Mouse (Mus musculus): ENCODE results near the gene Ciita. TPM values are rescaled to one million over a fixed set of nuclear protein-coding genes. Genes with fewer than 3 reads are reported as not detected.
A peak's percentile ranks its signal among the peaks of the same experiment; 100 is the strongest.

The Ciita gene
- polyA plus RNA-seq, 1 experiment from 2014 or later, result 0.35 TPM

- Histone ChIP-seq H3K27ac (ENCODE audit: low read depth) (no peak overlapping the region), H3K9ac (ENCODE audit: low read length) (no peak overlapping the region), H3K36me3 (ENCODE audit: control insufficient read depth, insufficient read depth, low read length) (peaks cover 22% of the 10 kb centered on the region), H3K4me3 (ENCODE audit: low read depth, low read length) (no peak overlapping the region), H3K4me2 (ENCODE audit: low read length) (no peak overlapping the region), H3K27me3 (replicated peaks; ENCODE audit: control insufficient read depth, insufficient read depth, low read length) (no peaks in the 10 kb centered on the region), H3K4me1 (replicated peaks; ENCODE audit: control insufficient read depth, insufficient read depth, low read length) (no peaks in the 10 kb centered on the region), H3K9me3 (ENCODE audit: control insufficient read depth, low read length) (no peaks in the 10 kb centered on the region)
- DNase-seq (ENCODE audit: low spot score), result no peak
- 79% methylated on average over 3 of the region's 3 CpGs for WGBS
- ATAC-seq (replicated peaks; ENCODE audit: low FRiP score, low TSS enrichment, low read depth), result no peak
Observed at GRCm38 (mm10) chr16:10528382-10528781, 48.5 kb downstream of the Ciita start.

DNA sequence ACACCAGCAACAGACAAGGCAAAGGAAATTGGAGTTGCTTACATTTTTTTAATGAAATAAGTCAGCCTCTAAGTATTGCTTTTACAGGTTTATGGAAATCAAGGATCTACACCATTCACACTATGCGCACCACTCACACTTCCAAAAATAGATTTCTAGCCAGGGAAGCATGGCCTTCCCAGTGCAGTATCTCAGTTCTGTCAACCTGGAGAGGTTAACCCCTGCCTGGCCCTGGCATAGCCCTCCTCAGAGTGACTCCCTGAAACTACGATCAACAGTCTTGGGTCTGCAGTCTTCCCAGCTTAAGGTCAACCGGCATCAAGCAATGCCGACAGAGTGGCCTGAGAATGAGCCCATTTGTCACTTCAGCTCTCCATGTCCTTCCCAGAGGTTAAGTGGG is 50.3 kb downstream of the Ciita start:
- Histone ChIP-seq H3K36me3 (ENCODE audit: control insufficient read depth, insufficient read depth, low read length) (peaks cover 22% of the 10 kb centered on the region), H3K4me1 (replicated peaks; ENCODE audit: control insufficient read depth, insufficient read depth, low read length) (no peaks in the 10 kb centered on the region), H3K27me3 (replicated peaks; ENCODE audit: control insufficient read depth, insufficient read depth, low read length) (no peaks in the 10 kb centered on the region), H3K27ac (ENCODE audit: low read depth) (no peak overlapping the region), H3K9ac (ENCODE audit: low read length) (no peak overlapping the region), H3K4me3 (ENCODE audit: low read depth, low read length) (no peak overlapping the region), H3K4me2 (ENCODE audit: low read length) (no peak overlapping the region), H3K9me3 (ENCODE audit: control insufficient read depth, low read length) (no peaks in the 10 kb centered on the region)
- ATAC-seq (replicated peaks; ENCODE audit: low FRiP score, low TSS enrichment, low read depth), result no peak
- WGBS, result 93% methylated on average over 4 of the region's 4 CpGs
- DNase-seq (ENCODE audit: low spot score), result no peak

DNA sequence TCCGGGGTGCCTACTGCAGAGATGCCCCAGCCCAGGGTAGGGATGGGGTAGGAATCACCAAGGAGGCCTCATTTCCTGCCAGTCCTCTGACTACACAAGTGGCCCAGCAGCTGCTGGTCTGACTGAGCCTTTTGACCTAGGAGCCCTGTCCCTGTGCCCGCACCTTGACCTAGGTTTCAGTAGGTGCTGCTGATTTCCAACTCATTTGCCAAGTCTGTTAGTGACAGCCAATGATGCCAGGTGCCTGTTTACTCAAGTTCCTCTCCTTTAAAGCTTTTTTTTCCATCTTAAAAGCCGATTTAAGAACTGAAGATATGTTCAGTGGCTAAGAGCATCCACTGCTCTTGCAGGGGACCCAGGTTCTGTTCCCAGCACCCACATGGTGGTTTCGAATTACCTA is 53.9 kb downstream of the Ciita start:
- DNase-seq (ENCODE audit: low spot score) (no peak), ATAC-seq (replicated peaks; ENCODE audit: low FRiP score, low TSS enrichment, low read depth) (no peak)
- Histone ChIP-seq H3K36me3 (ENCODE audit: control insufficient read depth, insufficient read depth, low read length) (peaks cover 36% of the 10 kb centered on the region), H3K9ac (ENCODE audit: low read length) (no peak overlapping the region), H3K4me2 (ENCODE audit: low read length) (no peak overlapping the region), H3K27me3 (replicated peaks; ENCODE audit: control insufficient read depth, insufficient read depth, low read length) (no peaks in the 10 kb centered on the region), H3K27ac (ENCODE audit: low read depth) (no peak overlapping the region), H3K4me3 (ENCODE audit: low read depth, low read length) (no peak overlapping the region), H3K4me1 (replicated peaks; ENCODE audit: control insufficient read depth, insufficient read depth, low read length) (no peaks in the 10 kb centered on the region), H3K9me3 (ENCODE audit: control insufficient read depth, low read length) (no peaks in the 10 kb centered on the region)
- 88% methylated on average over 4 of the region's 4 CpGs for WGBS

- 84% methylated on average over 7 of the region's 7 CpGs for WGBS
- H3K27me3 ChIP-seq (replicated peaks; ENCODE audit: control insufficient read depth, insufficient read depth, low read length), result no peaks in the 10 kb centered on the region
- ATAC-seq (replicated peaks; ENCODE audit: low FRiP score, low TSS enrichment, low read depth) (no peak), DNase-seq (ENCODE audit: low spot score) (no peak)
- no peak overlapping the region for H3K27ac ChIP-seq (ENCODE audit: low read depth)
- no peaks in the 10 kb centered on the region for H3K4me1 ChIP-seq (replicated peaks; ENCODE audit: control insufficient read depth, insufficient read depth, low read length)
- no peak overlapping the region for H3K4me3 ChIP-seq (ENCODE audit: low read depth, low read length)
- H3K4me2 ChIP-seq (ENCODE audit: low read length), result no peak overlapping the region
- H3K9me3 ChIP-seq (ENCODE audit: control insufficient read depth, low read length), result no peaks in the 10 kb centered on the region
- peaks cover 33% of the 10 kb centered on the region for H3K36me3 ChIP-seq (ENCODE audit: control insufficient read depth, insufficient read depth, low read length)
- H3K9ac ChIP-seq (ENCODE audit: low read length), result no peak overlapping the region
Observed at GRCm38 (mm10) chr16:10534567-10534966, 54.7 kb downstream of the Ciita start.

GRCm38 (mm10) chr16:10536323-10536722 is 56.5 kb downstream of the Ciita start:
- Histone ChIP-seq H3K27ac (ENCODE audit: low read depth) (no peak overlapping the region), H3K36me3 (ENCODE audit: control insufficient read depth, insufficient read depth, low read length) (peaks cover 22% of the 10 kb centered on the region; the same call in 1 of the 2 replicates), H3K4me3 (ENCODE audit: low read depth, low read length) (no peak overlapping the region), H3K9ac (ENCODE audit: low read length) (no peak overlapping the region), H3K27me3 (replicated peaks; ENCODE audit: control insufficient read depth, insufficient read depth, low read length) (no peaks in the 10 kb centered on the region), H3K4me2 (ENCODE audit: low read length) (no peak overlapping the region), H3K4me1 (replicated peaks; ENCODE audit: control insufficient read depth, insufficient read depth, low read length) (peaks cover 15% of the 10 kb centered on the region), H3K9me3 (ENCODE audit: control insufficient read depth, low read length) (no peaks in the 10 kb centered on the region)
- no peak for DNase-seq (ENCODE audit: low spot score)
- ATAC-seq (replicated peaks; ENCODE audit: low FRiP score, low TSS enrichment, low read depth), result no peak
- 75% methylated on average over 5 of the region's 5 CpGs for WGBS

DNA sequence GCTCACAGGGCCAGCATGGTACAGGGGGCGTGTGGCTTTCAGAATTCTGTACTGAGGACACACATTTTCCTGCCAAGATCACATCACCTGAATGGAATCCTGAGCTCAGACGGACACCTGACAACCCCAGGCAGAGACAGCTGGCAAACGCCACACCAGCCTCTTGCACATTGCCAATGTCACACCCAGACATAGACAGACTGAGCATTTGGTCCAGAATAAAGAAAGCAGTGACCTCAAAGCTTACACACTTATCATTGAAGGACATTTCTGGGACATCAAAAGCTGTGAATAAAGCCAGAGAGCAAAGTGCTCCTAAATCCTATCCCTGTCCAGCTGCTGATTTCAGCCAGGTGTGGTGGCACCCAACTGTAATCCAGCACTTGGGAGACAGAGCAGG is 57.1 kb downstream of the Ciita start:
- H3K4me1 ChIP-seq (replicated peaks; ENCODE audit: control insufficient read depth, insufficient read depth, low read length), result peaks cover 20% of the 10 kb centered on the region

GRCm38 (mm10) chr16:10540763-10541597 is 61.1 kb downstream of the Ciita start:
- Histone ChIP-seq H3K9ac (ENCODE audit: low read length) (peak overlapping the region; percentile 34), H3K27ac (ENCODE audit: low read depth) (peak overlapping the region; percentile 43; the same call in 1 of the 2 replicates), H3K36me3 (ENCODE audit: control insufficient read depth, insufficient read depth, low read length) (0 out of 2 replicates have a peak, but pooled peaks cover 9% of the 10 kb centered on the region), H3K4me1 (replicated peaks; ENCODE audit: control insufficient read depth, insufficient read depth, low read length) (peaks cover 27% of the 10 kb centered on the region), H3K9me3 (ENCODE audit: control insufficient read depth, low read length) (no peaks in the 10 kb centered on the region), H3K4me3 (ENCODE audit: low read depth, low read length) (peak overlapping the region; percentile 83), H3K27me3 (replicated peaks; ENCODE audit: control insufficient read depth, insufficient read depth, low read length) (no peaks in the 10 kb centered on the region), H3K4me2 (ENCODE audit: low read length) (peak overlapping the region; percentile 91)
- WGBS, result 63% methylated on average over 16 of the region's 16 CpGs
- no peak for ATAC-seq (replicated peaks; ENCODE audit: low FRiP score, low TSS enrichment, low read depth)
- DNase-seq (ENCODE audit: low spot score), result no peak

More for the DNA sequence above, 57.1 kb downstream of the Ciita start:
- H3K27ac ChIP-seq (ENCODE audit: low read depth), result no peak overlapping the region
- no peak for ATAC-seq (replicated peaks; ENCODE audit: low FRiP score, low TSS enrichment, low read depth)
- WGBS, result 77% methylated on average over 3 of the region's 3 CpGs
- H3K27me3 ChIP-seq (replicated peaks; ENCODE audit: control insufficient read depth, insufficient read depth, low read length), result no peaks in the 10 kb centered on the region
- no peak for DNase-seq (ENCODE audit: low spot score)
- H3K4me2 ChIP-seq (ENCODE audit: low read length), result no peak overlapping the region
- H3K9ac ChIP-seq (ENCODE audit: low read length), result no peak overlapping the region
- H3K9me3 ChIP-seq (ENCODE audit: control insufficient read depth, low read length), result no peaks in the 10 kb centered on the region
- H3K4me3 ChIP-seq (ENCODE audit: low read depth, low read length), result no peak overlapping the region
- H3K36me3 ChIP-seq (ENCODE audit: control insufficient read depth, insufficient read depth, low read length), result peaks cover 18% of the 10 kb centered on the region; the same call in 1 of the 2 replicates

DNA sequence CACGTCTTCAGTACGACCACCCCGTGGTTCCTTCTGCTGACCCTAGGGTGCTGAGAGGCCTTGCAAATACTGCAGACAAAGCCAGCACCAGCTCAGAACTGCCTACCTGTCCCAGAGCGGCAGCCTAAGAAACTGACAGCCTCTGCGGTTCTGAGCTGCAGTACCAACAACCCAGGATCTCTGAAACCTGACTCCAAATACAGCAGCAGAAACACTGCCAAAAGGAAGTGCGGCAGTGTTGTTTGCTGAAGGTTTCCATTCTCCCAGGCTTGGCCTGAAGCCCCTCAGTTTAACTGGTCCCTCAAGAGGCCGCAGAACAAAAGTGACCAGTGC is 61.7 kb downstream of the Ciita start:
- 13% methylated on average over 7 of the region's 7 CpGs for whole genome bisulfite sequencing
- Histone ChIP-seq H3K4me3 (ENCODE audit: low read depth, low read length) (peak overlapping the region; percentile 83), H3K36me3 (ENCODE audit: control insufficient read depth, insufficient read depth, low read length) (0 out of 2 replicates have a peak, but pooled peaks cover 4% of the 10 kb centered on the region), H3K9me3 (ENCODE audit: control insufficient read depth, low read length) (no peaks in the 10 kb centered on the region), H3K27ac (ENCODE audit: low read depth) (peak overlapping the region; percentile 43; the same call in 1 of the 2 replicates), H3K9ac (ENCODE audit: low read length) (peak overlapping the region; percentile 86), H3K4me2 (ENCODE audit: low read length) (peak overlapping the region; percentile 91), H3K27me3 (replicated peaks; ENCODE audit: control insufficient read depth, insufficient read depth, low read length) (no peaks in the 10 kb centered on the region), H3K4me1 (replicated peaks; ENCODE audit: control insufficient read depth, insufficient read depth, low read length) (peaks cover 32% of the 10 kb centered on the region)
- DNase-seq (ENCODE audit: low spot score) (peak; percentile 52), ATAC-seq (replicated peaks; ENCODE audit: low FRiP score, low TSS enrichment, low read depth) (no peak)

GRCm38 (mm10) chr16:10542266-10542665 is 62.4 kb downstream of the Ciita start:
- Histone ChIP-seq H3K36me3 (ENCODE audit: control insufficient read depth, insufficient read depth, low read length) (0 out of 2 replicates have a peak, but pooled peaks cover 4% of the 10 kb centered on the region), H3K27ac (ENCODE audit: low read depth) (peak overlapping the region; percentile 82), H3K27me3 (replicated peaks; ENCODE audit: control insufficient read depth, insufficient read depth, low read length) (no peaks in the 10 kb centered on the region), H3K4me1 (replicated peaks; ENCODE audit: control insufficient read depth, insufficient read depth, low read length) (peaks cover 35% of the 10 kb centered on the region), H3K4me2 (ENCODE audit: low read length) (peak overlapping the region; percentile 91), H3K9ac (ENCODE audit: low read length) (peak overlapping the region; percentile 86), H3K4me3 (ENCODE audit: low read depth, low read length) (peak overlapping the region; percentile 83), H3K9me3 (ENCODE audit: control insufficient read depth, low read length) (no peaks in the 10 kb centered on the region)
- DNase-seq (ENCODE audit: low spot score) (peak; percentile 75), ATAC-seq (replicated peaks; ENCODE audit: low FRiP score, low TSS enrichment, low read depth) (peak; percentile 16; the same call in 1 of the 2 replicates)
- 2% methylated on average over 22 of the region's 22 CpGs for whole genome bisulfite sequencing

Measured in intestine, embryonic 14.5 days (tissue).